Mouse (Mus musculus) midbrain, postnatal 0 days (tissue): Measurements from ENCODE around the gene Ttc38. TPM values are rescaled to one million over a fixed set of nuclear protein-coding genes. Genes with fewer than 3 reads are reported as not detected.

Experiments used
- ATAC-seq: fragments of 200-750 bp; cut with Nextera tagmentation; 2 replicates; pipeline ENCODE4 v1.8.0; 2017; ENCODE audit warnings: moderate number of reproducible peaks, mild to moderate bottlenecking, moderate TSS enrichment, moderate library complexity; ENCODE audit not compliant: low FRiP score
- DNase-seq: peaks from one replicate; pipeline ENCODE4 v3.0.0-alpha.2; 2015; ENCODE audit warnings: low spot score
- H3K27ac ChIP-seq: fragments of 300-500 bp; sonication (generic); 2 replicates; pipeline ENCODE4 v1.5.1; 2014; ENCODE audit warnings: low read depth, mild to moderate bottlenecking, low read length, mixed read lengths
- H3K27me3 ChIP-seq: fragments of 300-500 bp; sonication (generic); 2 replicates; pipeline ENCODE4 v1.6.1; 2014; ENCODE audit warnings: low read length, control low read depth, mixed read lengths; ENCODE audit not compliant: insufficient read depth
- H3K36me3 ChIP-seq: fragments of 300-500 bp; sonication (generic); 2 replicates; pipeline ENCODE4 v1.6.1; 2014; ENCODE audit warnings: low read length, control low read depth, mixed read lengths; ENCODE audit not compliant: insufficient read depth
- H3K4me1 ChIP-seq: fragments of 300-500 bp; sonication (generic); 2 replicates; pipeline ENCODE4 v1.6.1; 2014; ENCODE audit warnings: mild to moderate bottlenecking, control low read depth, antibody characterized with exemption, low read length, mixed read lengths; ENCODE audit not compliant: insufficient read depth
- H3K4me2 ChIP-seq: fragments of 300-500 bp; sonication (generic); 2 replicates; pipeline ENCODE4 v1.6.1; 2014; ENCODE audit warnings: low read depth, mild to moderate bottlenecking, low read length, mixed read lengths; ENCODE audit not compliant: poor library complexity, severe bottlenecking
- H3K4me3 ChIP-seq: fragments of 300-500 bp; sonication (generic); 2 replicates; pipeline ENCODE4 v1.5.1; 2014; ENCODE audit warnings: low read depth, mild to moderate bottlenecking, low read length, moderate library complexity
- H3K9ac ChIP-seq: fragments of 300-500 bp; sonication (generic); replicated peaks from 2 replicates; pipeline ENCODE4 v1.6.1; 2014; ENCODE audit warnings: mild to moderate bottlenecking, low read length, moderate library complexity, mixed read lengths; ENCODE audit not compliant: poor library complexity, severe bottlenecking
- H3K9me3 ChIP-seq: fragments of 300-500 bp; sonication (generic); 2 replicates; pipeline ENCODE4 v1.6.1; 2016; ENCODE audit warnings: low read length, control low read depth
- CTCF ChIP-seq: IDR thresholded peaks from 2 replicates; pipeline ENCODE4 v1.5.1; 2016; ENCODE audit warnings: antibody characterized with exemption, mild to moderate bottlenecking
- WGBS: fragments of 180-500 bp; shearing (Covaris S2); extraction: QIAGEN DNeasy Blood & Tissue Kit; methylation state at CpG from one replicate; pipeline ENCODE4 v1.1.7; 2014; 5-methylcytosine and 5-hydroxymethylcytosine counted together
- polyA plus RNA-seq: library from polyadenylated mRNA; unstranded; fragments of >200 nt; fragmentation: Nextera tagmentation; extraction: Ambion mirVana; gene quantifications from 2 replicates; pipeline ENCODE4 v1.2.1, GENCODE M21; 2015
- total RNA-seq: library from RNA; depleted of rRNA; stranded (reverse); fragments of >200 nt; gene quantifications from 2 replicates; pipeline ENCODE4 v1.2.3, GENCODE M21; 2014

Gene Ttc38
- total and polyA plus RNA-seq, 2 experiments from 2014 or later, result 2.2 to 19.1 TPM

GRCm38 (mm10) chr15:85867696-85868095 lies 35.6 kb downstream of the Ttc38 start:
- 41% methylated on average over 6 of the region's 6 CpGs for WGBS
- Histone ChIP-seq H3K9ac (no peak overlapping the region), H3K9me3 (no peaks in the 10 kb centered on the region), H3K4me1 (no peaks in the 10 kb centered on the region), H3K36me3 (0 out of 2 replicates have a peak, but pooled peaks cover 3% of the 10 kb centered on the region), H3K27me3 (no peaks in the 10 kb centered on the region), H3K27ac (no peak overlapping the region), H3K4me3 (no peak overlapping the region), H3K4me2 (no peak overlapping the region)
- ATAC-seq (no peak), DNase-seq (peak; percentile 72)
- peak; percentile 86 for TF ChIP-seq CTCF

GRCm38 (mm10) chr15:85877336-85877735 lies 45.2 kb downstream of the Ttc38 start:
- WGBS, result 93% methylated on average over 7 of the region's 7 CpGs
- DNase-seq, result no peak
- Histone ChIP-seq H3K9ac (no peak overlapping the region), H3K27ac (no peak overlapping the region), H3K4me2 (no peak overlapping the region), H3K4me3 (no peak overlapping the region), H3K27me3 (no peaks in the 10 kb centered on the region), H3K9me3 (no peaks in the 10 kb centered on the region), H3K4me1 (peaks cover 6% of the 10 kb centered on the region; the same call in 1 of the 2 replicates), H3K36me3 (0 out of 2 replicates have a peak, but pooled peaks cover under 1% of the 10 kb centered on the region)
- no peak for ATAC-seq
- TF ChIP-seq CTCF, result no peak

- peak within 1 kb of the TSS; percentile 83 for H3K9ac ChIP-seq
- H3K4me1 ChIP-seq, result peaks cover 6% of the 10 kb centered on the region; the same call in 1 of the 2 replicates
- H3K4me3 ChIP-seq, result peak within 1 kb of the TSS; percentile 76
- peak within 1 kb of the TSS; percentile 94 for H3K27ac ChIP-seq
- H3K4me2 ChIP-seq, result peak within 1 kb of the TSS; percentile 92
- peak; percentile 95 for ATAC-seq
- H3K36me3 ChIP-seq, result peaks cover 13% of the 10 kb centered on the region; the same call in 1 of the 2 replicates
- H3K27me3 ChIP-seq, result no peaks in the 10 kb centered on the region
- WGBS, result 3% methylated on average over 42 of the region's 50 CpGs
- TF ChIP-seq CTCF, result peak; percentile 79
- DNase-seq, result peak; percentile 97
- H3K9me3 ChIP-seq, result no peaks in the 10 kb centered on the region
Observed at GRCm38 (mm10) chr15:85878848-85879497, 46.9 kb downstream of the Ttc38 start, which contains the start of gene Trmu. Trmu (plus strand) TSS chr15:85879312.

- WGBS, result 2% methylated on average over 18 of the region's 18 CpGs
- H3K9me3 ChIP-seq, result no peaks in the 10 kb centered on the region
- peaks cover 6% of the 10 kb centered on the region; the same call in 1 of the 2 replicates for H3K4me1 ChIP-seq
- DNase-seq (no peak), ATAC-seq (peak; percentile 36; the same call in 1 of the 2 replicates)
- peak overlapping the region; percentile 92 for H3K4me2 ChIP-seq
- peak overlapping the region; percentile 94 for H3K27ac ChIP-seq
- peaks cover 15% of the 10 kb centered on the region; the same call in 1 of the 2 replicates for H3K36me3 ChIP-seq
- peak overlapping the region; percentile 76 for H3K4me3 ChIP-seq
- H3K9ac ChIP-seq, result peak overlapping the region; percentile 83
- H3K27me3 ChIP-seq, result no peaks in the 10 kb centered on the region
- no peak for TF ChIP-seq CTCF
Observed at GRCm38 (mm10) chr15:85879498-85879895, 47.4 kb downstream of the Ttc38 start.

- H3K36me3 ChIP-seq, result peaks cover 34% of the 10 kb centered on the region
- no peak overlapping the region for H3K4me2 ChIP-seq
Observed at GRCm38 (mm10) chr15:85885606-85886005, 53.5 kb downstream of the Ttc38 start.

GRCm38 (mm10) chr15:85889235-85889634 lies 57.1 kb downstream of the Ttc38 start:
- TF ChIP-seq CTCF, result no peak
- H3K9me3 ChIP-seq, result no peaks in the 10 kb centered on the region
- H3K4me1 ChIP-seq, result no peaks in the 10 kb centered on the region
- DNase-seq (no peak), ATAC-seq (no peak)
- H3K4me3 ChIP-seq, result no peak overlapping the region
- H3K27ac ChIP-seq, result no peak overlapping the region
- 97% methylated on average over 4 of the region's 4 CpGs for WGBS
- peaks cover 48% of the 10 kb centered on the region for H3K36me3 ChIP-seq
- no peak overlapping the region for H3K4me2 ChIP-seq
- no peak overlapping the region for H3K9ac ChIP-seq
- no peaks in the 10 kb centered on the region for H3K27me3 ChIP-seq

More at GRCm38 (mm10) chr15:85885606-85886005, 53.5 kb downstream of the Ttc38 start:
- H3K27me3 ChIP-seq, result no peaks in the 10 kb centered on the region
- H3K9me3 ChIP-seq, result no peaks in the 10 kb centered on the region
- no peak for TF ChIP-seq CTCF
- no peaks in the 10 kb centered on the region for H3K4me1 ChIP-seq
- no peak overlapping the region for H3K4me3 ChIP-seq
- no peak overlapping the region for H3K27ac ChIP-seq
- DNase-seq (no peak), ATAC-seq (no peak)
- no peak overlapping the region for H3K9ac ChIP-seq
- WGBS, result 95% methylated on average over 5 of the region's 5 CpGs
